Mouse (Mus musculus) heart, adult 11 months (tissue): ENCODE data around the gene Tmem183a.

Experiments
- DNase-seq: peaks from one replicate; pipeline ENCODE4 v3.0.0; 2022

Tmem183a gene

GRCm38 (mm10) chr1:134344005-134344950 is 17.5 kb downstream of the Tmem183a start:
- peak; percentile 95 for DNase-seq

GRCm38 (mm10) chr1:134343567-134343966 is 18.2 kb downstream of the Tmem183a start:
- DNase-seq = peak; percentile 88

- peak; percentile 87 for DNase-seq
Observed at GRCm38 (mm10) chr1:134342781-134343310, 18.9 kb downstream of the Tmem183a start.

- peak; percentile 91 for DNase-seq
Observed at GRCm38 (mm10) chr1:134342278-134342664, 19.5 kb downstream of the Tmem183a start.

DNA sequence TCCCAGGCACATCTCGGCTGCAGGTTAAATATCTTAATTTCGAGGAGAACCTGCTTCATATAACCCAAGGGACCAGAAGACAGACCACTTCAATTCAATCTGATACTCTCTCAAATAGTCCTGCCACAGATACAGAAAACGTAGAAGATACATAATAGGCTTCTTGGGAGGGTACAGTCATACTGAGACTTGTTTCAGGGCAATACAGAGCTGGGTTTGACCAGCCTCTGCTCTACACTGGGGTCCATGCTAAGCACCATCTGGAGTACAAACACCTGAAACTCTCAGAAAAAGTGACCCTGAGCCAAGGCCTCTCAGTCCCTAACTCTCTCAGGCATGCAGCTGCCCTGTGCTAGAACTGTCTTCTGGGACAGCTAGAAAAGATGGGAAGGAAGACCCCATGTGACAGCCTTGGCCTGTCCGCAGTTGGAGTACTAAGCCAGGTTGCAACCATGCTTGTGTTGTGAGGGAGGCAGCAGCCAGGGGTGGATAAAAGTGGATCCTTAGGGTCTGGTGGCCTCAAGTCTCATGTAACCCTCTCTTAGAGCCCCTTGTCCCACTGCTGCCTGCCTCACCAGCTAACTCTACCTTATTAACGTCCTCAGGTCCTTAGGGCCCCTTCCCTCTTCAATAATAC is 20.0 kb downstream of the Tmem183a start:
- DNase-seq = peak; percentile 78

- DNase-seq = peak; percentile 83
Observed at GRCm38 (mm10) chr1:134339757-134340619, 21.8 kb downstream of the Tmem183a start.

DNA sequence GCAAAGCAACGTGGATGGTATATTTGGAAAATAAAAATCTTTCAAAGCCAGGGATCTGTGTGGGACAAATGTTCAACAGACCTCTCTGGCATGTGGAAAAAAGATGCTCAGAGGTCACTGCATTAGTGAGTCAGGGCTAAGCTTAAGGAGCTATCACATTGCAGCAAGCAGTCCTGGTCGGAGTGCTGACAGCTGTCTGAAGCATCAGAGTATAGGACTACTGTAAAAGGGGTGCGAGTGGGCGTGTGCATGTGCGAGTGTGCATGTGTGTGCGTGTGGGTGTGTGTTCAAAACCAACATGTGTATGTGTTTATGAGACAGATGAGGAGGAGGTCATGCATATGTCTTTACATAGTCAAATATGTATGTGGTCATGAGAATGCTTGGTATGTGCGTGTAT is 22.6 kb downstream of the Tmem183a start:
- DNase-seq = no peak

- DNase-seq = peak; percentile 79
Observed at GRCm38 (mm10) chr1:134336958-134337710, 24.6 kb downstream of the Tmem183a start.

GRCm38 (mm10) chr1:134335924-134336810 is 25.6 kb downstream of the Tmem183a start:
- peak; percentile 89 for DNase-seq

GRCm38 (mm10) chr1:134335211-134335923 is 26.4 kb downstream of the Tmem183a start:
- DNase-seq = peak; percentile 83

GRCm38 (mm10) chr1:134334111-134334827 is 27.5 kb downstream of the Tmem183a start:
- peak; percentile 56 for DNase-seq

- DNase-seq = peak; percentile 76
Observed at GRCm38 (mm10) chr1:134333371-134334110, 28.2 kb downstream of the Tmem183a start.

GRCm38 (mm10) chr1:134332770-134333271 is 29.0 kb downstream of the Tmem183a start, which contains the start of gene Ppfia4:
Ppfia4 (minus strand) TSS chr1:134332928.
- DNase-seq = peak; percentile 95

GRCm38 (mm10) chr1:134331879-134332635 is 29.7 kb downstream of the Tmem183a start:
- peak; percentile 94 for DNase-seq

- DNase-seq = no peak
Observed at GRCm38 (mm10) chr1:134326841-134327346, 34.9 kb downstream of the Tmem183a start.

DNA sequence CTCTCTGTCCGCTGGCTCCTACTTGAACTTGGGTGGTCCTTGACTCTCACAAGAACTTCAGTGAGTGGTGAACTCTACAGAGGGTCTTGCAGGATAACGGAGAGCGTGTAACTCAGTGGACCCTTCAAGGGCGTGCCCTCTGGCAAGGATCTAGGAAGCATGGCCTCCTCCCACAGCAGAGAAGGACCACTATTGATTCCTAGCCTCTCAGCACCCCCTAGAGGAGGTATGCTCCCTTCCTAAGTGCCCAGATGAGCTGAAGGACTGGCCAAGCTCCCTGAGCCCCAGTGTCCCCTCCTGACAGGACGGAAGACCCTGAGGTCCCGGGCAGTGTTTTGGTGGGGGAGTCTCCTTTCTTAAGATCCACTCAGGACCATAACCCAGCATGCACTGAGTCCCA is 39.2 kb downstream of the Tmem183a start:
- DNase-seq = peak; percentile 94

GRCm38 (mm10) chr1:134320691-134321301 is 41.0 kb downstream of the Tmem183a start:
- DNase-seq = no peak
